Mouse (Mus musculus): ENCODE results near the gene Ndufs1. TPM values are rescaled to one million over a fixed set of nuclear protein-coding genes. Genes with fewer than 3 reads are reported as not detected.

Ndufs1 gene
- polyA plus RNA-seq, 1 experiment from 2014 or later = 140 TPM

- ATAC-seq (replicated peaks; ENCODE audit: low FRiP score, low TSS enrichment, low read depth) (no peak), DNase-seq (ENCODE audit: low spot score) (no peak)
- Histone ChIP-seq H3K9me3 (ENCODE audit: control insufficient read depth, low read length) (no peaks in the 10 kb centered on the region), H3K4me3 (ENCODE audit: low read depth, low read length) (no peak overlapping the region), H3K4me1 (replicated peaks; ENCODE audit: control insufficient read depth, insufficient read depth, low read length) (peaks cover 3% of the 10 kb centered on the region; the same call in 1 of the 2 replicates), H3K9ac (ENCODE audit: low read length) (no peak overlapping the region), H3K27me3 (replicated peaks; ENCODE audit: control insufficient read depth, insufficient read depth, low read length) (no peaks in the 10 kb centered on the region), H3K4me2 (ENCODE audit: low read length) (no peak overlapping the region), H3K36me3 (ENCODE audit: control insufficient read depth, insufficient read depth, low read length) (0 out of 2 replicates have a peak, but pooled peaks cover 4% of the 10 kb centered on the region), H3K27ac (ENCODE audit: low read depth) (no peak overlapping the region)
- WGBS = 89% methylated on average over 11 of the region's 11 CpGs
These were observed 44.9 kb downstream of the Ndufs1 start for GRCm38 (mm10) chr1:63131766-63132165.

- Histone ChIP-seq H3K4me2 (ENCODE audit: low read length) (no peak overlapping the region), H3K27ac (ENCODE audit: low read depth) (no peak overlapping the region), H3K4me3 (ENCODE audit: low read depth, low read length) (no peak overlapping the region), H3K4me1 (replicated peaks; ENCODE audit: control insufficient read depth, insufficient read depth, low read length) (peaks cover 3% of the 10 kb centered on the region; the same call in 1 of the 2 replicates), H3K27me3 (replicated peaks; ENCODE audit: control insufficient read depth, insufficient read depth, low read length) (no peaks in the 10 kb centered on the region), H3K9ac (ENCODE audit: low read length) (no peak overlapping the region), H3K36me3 (ENCODE audit: control insufficient read depth, insufficient read depth, low read length) (peaks cover 8% of the 10 kb centered on the region), H3K9me3 (ENCODE audit: control insufficient read depth, low read length) (no peaks in the 10 kb centered on the region)
- no peak for DNase-seq (ENCODE audit: low spot score)
- 80% methylated on average over 2 of the region's 2 CpGs for WGBS
- no peak for ATAC-seq (replicated peaks; ENCODE audit: low FRiP score, low TSS enrichment, low read depth)
These were observed 45.8 kb downstream of the Ndufs1 start for GRCm38 (mm10) chr1:63130883-63131282.

- peak overlapping the region; percentile 46 for H3K4me2 ChIP-seq (ENCODE audit: low read length)
- peaks cover 3% of the 10 kb centered on the region; the same call in 1 of the 2 replicates for H3K4me1 ChIP-seq (replicated peaks; ENCODE audit: control insufficient read depth, insufficient read depth, low read length)
- no peak overlapping the region for H3K9ac ChIP-seq (ENCODE audit: low read length)
- H3K27ac ChIP-seq (ENCODE audit: low read depth) = no peak overlapping the region
- H3K4me3 ChIP-seq (ENCODE audit: low read depth, low read length) = peak overlapping the region; percentile 25
- peak; percentile 77 for ATAC-seq (replicated peaks; ENCODE audit: low FRiP score, low TSS enrichment, low read depth)
- 22% methylated on average over 18 of the region's 18 CpGs for WGBS
- DNase-seq (ENCODE audit: low spot score) = peak; percentile 67
- H3K9me3 ChIP-seq (ENCODE audit: control insufficient read depth, low read length) = no peaks in the 10 kb centered on the region
- H3K36me3 ChIP-seq (ENCODE audit: control insufficient read depth, insufficient read depth, low read length) = peaks cover 16% of the 10 kb centered on the region
- no peaks in the 10 kb centered on the region for H3K27me3 ChIP-seq (replicated peaks; ENCODE audit: control insufficient read depth, insufficient read depth, low read length)
These were observed 46.6 kb downstream of the Ndufs1 start for GRCm38 (mm10) chr1:63129857-63130690.

GRCm38 (mm10) chr1:63129273-63129672 lies 47.4 kb downstream of the Ndufs1 start:
- Histone ChIP-seq H3K27ac (ENCODE audit: low read depth) (peak overlapping the region; percentile 64; the same call in 1 of the 2 replicates), H3K9me3 (ENCODE audit: control insufficient read depth, low read length) (no peaks in the 10 kb centered on the region), H3K4me2 (ENCODE audit: low read length) (peak overlapping the region; percentile 46), H3K4me3 (ENCODE audit: low read depth, low read length) (peak overlapping the region; percentile 25), H3K9ac (ENCODE audit: low read length) (no peak overlapping the region), H3K27me3 (replicated peaks; ENCODE audit: control insufficient read depth, insufficient read depth, low read length) (no peaks in the 10 kb centered on the region), H3K4me1 (replicated peaks; ENCODE audit: control insufficient read depth, insufficient read depth, low read length) (peaks cover 3% of the 10 kb centered on the region; the same call in 1 of the 2 replicates), H3K36me3 (ENCODE audit: control insufficient read depth, insufficient read depth, low read length) (peaks cover 16% of the 10 kb centered on the region)
- 58% methylated on average over 3 of the region's 3 CpGs for WGBS
- DNase-seq (ENCODE audit: low spot score) = no peak
- no peak for ATAC-seq (replicated peaks; ENCODE audit: low FRiP score, low TSS enrichment, low read depth)

- DNase-seq (ENCODE audit: low spot score) = no peak
- Histone ChIP-seq H3K9ac (ENCODE audit: low read length) (no peak overlapping the region), H3K4me1 (replicated peaks; ENCODE audit: control insufficient read depth, insufficient read depth, low read length) (peaks cover 3% of the 10 kb centered on the region; the same call in 1 of the 2 replicates), H3K36me3 (ENCODE audit: control insufficient read depth, insufficient read depth, low read length) (peaks cover 34% of the 10 kb centered on the region), H3K4me2 (ENCODE audit: low read length) (no peak overlapping the region), H3K4me3 (ENCODE audit: low read depth, low read length) (no peak overlapping the region), H3K9me3 (ENCODE audit: control insufficient read depth, low read length) (no peaks in the 10 kb centered on the region), H3K27me3 (replicated peaks; ENCODE audit: control insufficient read depth, insufficient read depth, low read length) (no peaks in the 10 kb centered on the region), H3K27ac (ENCODE audit: low read depth) (no peak overlapping the region)
- 89% methylated on average over 3 of the region's 3 CpGs for WGBS
- no peak for ATAC-seq (replicated peaks; ENCODE audit: low FRiP score, low TSS enrichment, low read depth)
These were observed 50.4 kb downstream of the Ndufs1 start for GRCm38 (mm10) chr1:63126206-63126605.

GRCm38 (mm10) chr1:63123823-63124450 lies 52.7 kb downstream of the Ndufs1 start:
- peak; percentile 67 for ATAC-seq (replicated peaks; ENCODE audit: low FRiP score, low TSS enrichment, low read depth)
- no peak overlapping the region for H3K4me3 ChIP-seq (ENCODE audit: low read depth, low read length)
- no peak overlapping the region for H3K4me2 ChIP-seq (ENCODE audit: low read length)
- no peaks in the 10 kb centered on the region for H3K27me3 ChIP-seq (replicated peaks; ENCODE audit: control insufficient read depth, insufficient read depth, low read length)
- H3K9me3 ChIP-seq (ENCODE audit: control insufficient read depth, low read length) = 0 out of 2 replicates have a peak, but pooled peaks cover 4% of the 10 kb centered on the region
- H3K4me1 ChIP-seq (replicated peaks; ENCODE audit: control insufficient read depth, insufficient read depth, low read length) = peaks cover 3% of the 10 kb centered on the region; the same call in 1 of the 2 replicates
- no peak overlapping the region for H3K9ac ChIP-seq (ENCODE audit: low read length)
- H3K27ac ChIP-seq (ENCODE audit: low read depth) = no peak overlapping the region
- WGBS = 58% methylated on average over 6 of the region's 6 CpGs
- peaks cover 54% of the 10 kb centered on the region for H3K36me3 ChIP-seq (ENCODE audit: control insufficient read depth, insufficient read depth, low read length)
- DNase-seq (ENCODE audit: low spot score) = peak; percentile 59

- no peaks in the 10 kb centered on the region for H3K27me3 ChIP-seq (replicated peaks; ENCODE audit: control insufficient read depth, insufficient read depth, low read length)
- ATAC-seq (replicated peaks; ENCODE audit: low FRiP score, low TSS enrichment, low read depth) = no peak
- DNase-seq (ENCODE audit: low spot score) = no peak
- H3K4me1 ChIP-seq (replicated peaks; ENCODE audit: control insufficient read depth, insufficient read depth, low read length) = no peaks in the 10 kb centered on the region
- no peak overlapping the region for H3K4me3 ChIP-seq (ENCODE audit: low read depth, low read length)
- 0 out of 2 replicates have a peak, but pooled peaks cover 4% of the 10 kb centered on the region for H3K9me3 ChIP-seq (ENCODE audit: control insufficient read depth, low read length)
- 92% methylated on average over 6 of the region's 6 CpGs for WGBS
- no peak overlapping the region for H3K4me2 ChIP-seq (ENCODE audit: low read length)
- H3K36me3 ChIP-seq (ENCODE audit: control insufficient read depth, insufficient read depth, low read length) = peaks cover 60% of the 10 kb centered on the region
- no peak overlapping the region for H3K9ac ChIP-seq (ENCODE audit: low read length)
- H3K27ac ChIP-seq (ENCODE audit: low read depth) = no peak overlapping the region
These were observed 54.6 kb downstream of the Ndufs1 start for GRCm38 (mm10) chr1:63122005-63122404.

GRCm38 (mm10) chr1:63120382-63120781 lies 56.3 kb downstream of the Ndufs1 start:
- ATAC-seq (replicated peaks; ENCODE audit: low FRiP score, low TSS enrichment, low read depth) = no peak
- no peak overlapping the region for H3K4me2 ChIP-seq (ENCODE audit: low read length)

More at GRCm38 (mm10) chr1:63120382-63120781, 56.3 kb downstream of the Ndufs1 start:
- Histone ChIP-seq H3K36me3 (ENCODE audit: control insufficient read depth, insufficient read depth, low read length) (peaks cover 51% of the 10 kb centered on the region), H3K4me3 (ENCODE audit: low read depth, low read length) (no peak overlapping the region), H3K27me3 (replicated peaks; ENCODE audit: control insufficient read depth, insufficient read depth, low read length) (no peaks in the 10 kb centered on the region), H3K9me3 (ENCODE audit: control insufficient read depth, low read length) (0 out of 2 replicates have a peak, but pooled peaks cover 4% of the 10 kb centered on the region), H3K27ac (ENCODE audit: low read depth) (no peak overlapping the region), H3K9ac (ENCODE audit: low read length) (no peak overlapping the region), H3K4me1 (replicated peaks; ENCODE audit: control insufficient read depth, insufficient read depth, low read length) (0 out of 2 replicates have a peak, but pooled peaks cover 3% of the 10 kb centered on the region)
- WGBS = 90% methylated on average over 2 of the region's 2 CpGs
- no peak for DNase-seq (ENCODE audit: low spot score)
